ENCODE assay signal across 8 mouse cellular contexts in the genomic region with DNA sequence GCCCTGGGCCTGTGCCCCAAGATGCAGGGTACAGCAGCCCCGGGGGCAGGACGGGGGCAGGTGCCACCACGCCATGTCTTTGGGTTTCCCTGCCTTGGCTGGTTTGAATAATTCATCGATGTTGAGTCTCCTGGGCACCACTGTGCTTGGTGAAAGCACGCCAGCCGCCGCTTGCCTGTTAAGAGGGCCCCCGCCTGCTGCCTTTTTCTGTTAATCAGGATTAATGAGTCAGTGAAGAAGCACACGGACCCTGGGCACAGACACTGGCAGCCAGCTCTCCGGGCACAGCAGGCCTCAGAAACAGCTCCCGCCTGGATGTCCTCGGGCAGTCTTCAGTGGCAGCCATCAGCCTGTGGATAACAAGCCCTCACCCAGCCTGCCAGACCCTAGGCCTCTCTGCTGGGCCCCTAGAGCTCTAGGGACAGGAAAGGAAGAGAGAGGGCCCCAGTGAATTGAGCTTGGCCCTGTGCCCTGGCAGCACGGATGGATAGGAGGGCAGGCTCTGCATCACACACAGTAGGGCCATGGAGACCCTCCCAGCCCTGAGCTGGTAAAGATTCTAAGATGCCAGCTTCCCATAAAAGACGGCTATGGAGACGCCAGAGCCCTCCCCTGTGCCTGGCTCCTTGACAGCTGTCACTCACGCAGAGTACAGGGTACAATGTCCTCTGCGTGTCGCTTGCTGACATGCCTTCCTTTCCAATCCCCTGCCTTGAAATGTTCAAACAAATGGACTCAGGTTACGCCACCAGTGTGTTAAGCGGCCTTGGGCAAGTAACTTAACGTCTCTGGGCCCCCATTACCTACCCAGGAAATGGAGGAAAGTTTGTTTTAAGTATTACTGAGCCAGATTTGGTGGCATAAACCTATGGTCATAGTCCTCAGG.
DNase-seq lines count a peak whose midpoint lies in the region; ATAC-seq and TF ChIP-seq lines count a peak whose summit lies in the region.

No protein-coding gene starts in this region.

- H3K9ac ChIP-seq in hindbrain, embryonic 12.5 days, result no peak overlapping the region
- 0 out of 2 replicates have a peak overlapping the region, but pooled peaks have one; percentile 2 for H3K9ac ChIP-seq in midbrain, embryonic 15.5 days

- no peaks in the 10 kb centered on the region for H3K27me3 ChIP-seq in cerebellum, adult 2 months (ENCODE audit: control insufficient read depth, insufficient read depth, low read length)
- peaks cover 10% of the 10 kb centered on the region for H3K27me3 ChIP-seq in hindbrain, embryonic 12.5 days
- no peaks in the 10 kb centered on the region for H3K27me3 ChIP-seq in midbrain, embryonic 15.5 days (replicated peaks)

- peak; percentile 4 for DNase-seq in adrenal gland, postnatal 10 days
- DNase-seq in adrenal gland, adult 8-10 months, result no peak
- DNase-seq in cerebellum, adult 2 months, result peak; percentile 16 to 39

- H3K36me3 ChIP-seq in hindbrain, embryonic 12.5 days, result no peaks in the 10 kb centered on the region
- no peaks in the 10 kb centered on the region for H3K36me3 ChIP-seq in midbrain, embryonic 15.5 days (replicated peaks)

- H3K4me1 ChIP-seq in cerebellum, adult 2 months (ENCODE audit: control insufficient read depth, insufficient read depth, low read length), result no peaks in the 10 kb centered on the region; the same call in 1 of the 2 replicates
- H3K4me1 ChIP-seq in hindbrain, embryonic 12.5 days, result peaks cover 33% of the 10 kb centered on the region
- peaks cover 29% of the 10 kb centered on the region for H3K4me1 ChIP-seq in midbrain, embryonic 15.5 days

- 41% methylated on average over 21 of the region's 21 CpGs for WGBS in cerebellum, adult 2 months
- 53% methylated on average over 21 of the region's 21 CpGs for WGBS in hindbrain, embryonic 12.5 days
- 25% methylated on average over 21 of the region's 21 CpGs for WGBS in midbrain, embryonic 15.5 days

- peak overlapping the region; percentile 11; the same call in 1 of the 2 replicates for H3K4me2 ChIP-seq in hindbrain, embryonic 12.5 days (replicated peaks)
- 0 out of 2 replicates have a peak overlapping the region, but pooled peaks have one; percentile 2 for H3K4me2 ChIP-seq in midbrain, embryonic 15.5 days

- no peak for TF ChIP-seq CTCF in cerebellum, adult 2 months (IDR thresholded peaks at IDR 0.05; ENCODE audit: borderline replicate concordance, insufficient read depth, low read depth, low read length)

- H3K4me3 ChIP-seq in cerebellum, adult 2 months (replicated peaks; ENCODE audit: insufficient read depth, low read depth, low read length), result no peak overlapping the region
- H3K4me3 ChIP-seq in hindbrain, embryonic 12.5 days, result no peak overlapping the region
- no peak overlapping the region for H3K4me3 ChIP-seq in midbrain, embryonic 15.5 days

- peak; percentile 82 for ATAC-seq in hindbrain, embryonic 12.5 days (ENCODE audit: low FRiP score)
- ATAC-seq in midbrain, embryonic 15.5 days (replicated peaks), result peak; percentile 87
- no peak for ATAC-seq in megakaryocyte, adult 5-6 weeks (ENCODE audit: poor library complexity, severe bottlenecking)
- no peak for ATAC-seq in CD4-positive, CD25-positive, alpha-beta regulatory T cell, adult 4 months
- no peak for ATAC-seq in monocyte, adult 5-6 weeks (replicated peaks; ENCODE audit: insufficient number of reproducible peaks, low FRiP score, low TSS enrichment, poor library complexity, severe bottlenecking)

- H3K9me3 ChIP-seq in hindbrain, embryonic 12.5 days (replicated peaks), result no peaks in the 10 kb centered on the region
- no peaks in the 10 kb centered on the region for H3K9me3 ChIP-seq in midbrain, embryonic 15.5 days

- H3K27ac ChIP-seq in cerebellum, adult 2 months (ENCODE audit: insufficient read depth, low read length), result no peak overlapping the region
- H3K27ac ChIP-seq in hindbrain, embryonic 12.5 days, result peak overlapping the region; percentile 78
- peak overlapping the region; percentile 81 for H3K27ac ChIP-seq in midbrain, embryonic 15.5 days

- no peak for TF ChIP-seq POLR2A in cerebellum, adult 2 months (IDR thresholded peaks at IDR 0.05; ENCODE audit: borderline replicate concordance, insufficient read depth, low read length)

Comparison
In these comparisons a context has a peak if more than half of its experiments do, and no peak if none do; other contexts are left out.
1. ATAC-seq: peak in hindbrain, embryonic 12.5 days (single experiment) and midbrain, embryonic 15.5 days (single experiment); none in megakaryocyte, adult 5-6 weeks (single experiment), CD4-positive, CD25-positive, alpha-beta regulatory T cell, adult 4 months (single experiment) and monocyte, adult 5-6 weeks (single experiment).